Mouse (Mus musculus): ENCODE results near the gene Itpripl2. TPM values are rescaled to one million over a fixed set of nuclear protein-coding genes. Genes with fewer than 3 reads are reported as not detected.

Itpripl2 gene
- total RNA-seq, 2 experiments from 2014 or later = 3.1 to 3.8 TPM

DNA sequence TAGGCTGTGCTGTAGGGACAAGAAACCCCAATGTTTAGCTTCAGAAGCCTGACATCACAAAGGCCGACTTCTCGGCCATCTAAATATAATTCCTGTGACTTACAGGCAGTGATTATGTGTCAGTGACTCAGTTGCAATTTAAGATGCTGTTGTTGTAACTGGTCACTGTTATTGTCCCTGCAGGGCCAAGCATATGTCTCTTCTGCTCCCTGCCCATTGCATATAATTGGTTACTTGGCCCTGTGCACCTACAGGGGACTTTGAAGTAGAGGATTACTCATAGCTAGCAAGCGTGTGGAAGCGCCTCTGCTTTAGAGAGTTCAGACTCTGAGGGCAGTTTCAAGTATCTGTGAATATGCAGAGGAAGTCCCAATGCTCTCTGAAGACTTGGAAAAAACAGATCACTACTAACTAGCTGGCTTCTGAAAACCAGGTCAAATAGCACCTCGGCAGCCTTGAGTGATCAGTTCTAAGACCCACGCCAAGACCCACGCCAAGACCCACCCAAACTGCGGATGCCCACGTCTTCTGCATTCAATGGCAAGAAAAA lies 11.5 kb downstream of the Itpripl2 start:
- no peak for TF ChIP-seq CTCF (conservative IDR thresholded peaks at IDR 0.05)
- no peak overlapping the region for H3K4me3 ChIP-seq
- no peak for DNase-seq (ENCODE audit: low spot score in 2 of 2)
- H3K27ac ChIP-seq = no peak overlapping the region

- no peak overlapping the region for H3K4me3 ChIP-seq
- no peak for TF ChIP-seq CTCF (conservative IDR thresholded peaks at IDR 0.05)
- DNase-seq (ENCODE audit: low spot score in 2 of 2) = no peak
- H3K27ac ChIP-seq = peak overlapping the region; percentile 37; the same call in 1 of the 2 replicates
Observed at GRCm38 (mm10) chr7:118478835-118479312, 12.9 kb downstream of the Itpripl2 start.

DNA sequence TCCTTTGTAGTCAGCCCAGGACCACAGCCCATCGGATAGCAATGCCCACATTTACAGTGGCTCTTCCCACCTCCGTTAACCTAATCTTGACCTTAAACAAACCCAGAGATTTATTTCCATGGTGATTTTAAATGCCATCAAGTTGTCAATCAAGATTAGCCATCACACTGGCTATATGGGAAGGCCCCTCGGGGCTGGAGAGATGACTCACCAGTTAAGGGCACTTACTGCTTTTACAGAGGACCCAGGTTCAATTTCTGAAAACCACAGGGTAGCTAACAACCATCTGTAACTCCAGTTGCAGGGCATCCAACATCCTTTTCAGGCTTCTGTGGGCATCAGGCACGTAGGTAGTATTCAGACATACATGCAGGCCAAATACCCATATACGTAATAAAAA lies 15.3 kb downstream of the Itpripl2 start:
- Histone ChIP-seq H3K4me3 (no peak overlapping the region), H3K27ac (no peak overlapping the region)
- no peak for DNase-seq (ENCODE audit: low spot score in 2 of 2)
- TF ChIP-seq CTCF (conservative IDR thresholded peaks at IDR 0.05) = no peak

DNA sequence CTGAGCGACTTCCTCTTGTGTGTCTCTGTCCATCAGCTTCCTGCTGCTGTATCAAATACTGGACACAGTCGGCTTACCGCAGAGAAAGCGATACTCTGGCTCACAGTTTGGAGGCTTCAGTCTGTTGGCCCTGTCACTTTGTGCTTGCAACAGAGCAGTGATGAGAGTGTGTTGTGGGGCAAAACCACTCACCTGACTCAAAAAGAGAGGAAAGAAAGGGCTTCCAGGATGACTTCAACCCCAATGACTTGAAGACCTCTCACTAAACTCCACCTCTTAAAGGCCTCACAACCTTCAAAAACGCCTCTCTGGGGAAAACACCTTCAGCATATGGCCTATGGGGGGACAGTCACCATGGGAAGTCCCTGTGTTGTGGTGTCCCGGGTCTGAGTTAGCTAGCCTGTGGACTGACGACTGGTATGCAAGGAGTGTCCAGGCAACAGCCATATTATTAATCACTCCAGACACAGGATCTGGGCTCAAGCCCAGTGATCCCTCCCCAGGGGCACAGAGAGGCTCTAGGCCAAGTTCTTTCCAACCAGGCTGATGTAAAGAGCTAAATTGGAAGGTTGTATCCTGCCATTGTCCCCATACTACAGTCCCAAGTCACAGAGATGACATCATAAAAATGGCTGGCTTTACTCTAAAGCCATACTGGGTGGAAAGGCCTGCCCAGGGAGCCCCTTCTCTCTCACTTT lies 16.6 kb downstream of the Itpripl2 start:
- DNase-seq (ENCODE audit: low spot score in 2 of 2) = no peak
- no peak for TF ChIP-seq CTCF (conservative IDR thresholded peaks at IDR 0.05)
- H3K27ac ChIP-seq = no peak overlapping the region
- no peak overlapping the region for H3K4me3 ChIP-seq

DNA sequence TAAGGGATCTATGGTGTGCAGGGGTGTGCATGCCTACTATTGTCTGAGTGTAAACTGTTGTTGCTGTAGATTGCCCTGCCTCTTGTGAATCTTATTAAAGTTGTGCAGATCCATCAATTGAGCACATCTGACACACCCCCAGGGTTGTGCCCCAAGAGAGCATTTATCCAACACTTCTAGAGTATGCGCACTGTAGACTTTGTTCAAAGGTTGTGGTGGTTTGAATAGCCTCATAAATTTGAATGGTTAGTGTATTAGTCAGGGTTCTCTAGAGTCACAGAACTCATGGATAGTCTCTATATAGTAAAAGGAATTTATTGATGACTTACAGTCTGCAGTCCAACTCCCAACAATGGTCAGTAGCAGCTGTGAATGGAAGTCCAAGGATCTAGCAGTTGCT lies 18.9 kb downstream of the Itpripl2 start:
- DNase-seq (ENCODE audit: low spot score in 2 of 2) = no peak
- H3K4me3 ChIP-seq = no peak overlapping the region
- no peak for TF ChIP-seq CTCF (conservative IDR thresholded peaks at IDR 0.05)

GRCm38 (mm10) chr7:118468060-118468459 lies 23.7 kb downstream of the Itpripl2 start:
- H3K27ac ChIP-seq = no peak overlapping the region
- H3K4me3 ChIP-seq = no peak overlapping the region
- TF ChIP-seq CTCF (conservative IDR thresholded peaks at IDR 0.05) = no peak
- no peak for DNase-seq (ENCODE audit: low spot score in 2 of 2)

More for the DNA sequence above, 18.9 kb downstream of the Itpripl2 start:
- no peak overlapping the region for H3K27ac ChIP-seq

DNA sequence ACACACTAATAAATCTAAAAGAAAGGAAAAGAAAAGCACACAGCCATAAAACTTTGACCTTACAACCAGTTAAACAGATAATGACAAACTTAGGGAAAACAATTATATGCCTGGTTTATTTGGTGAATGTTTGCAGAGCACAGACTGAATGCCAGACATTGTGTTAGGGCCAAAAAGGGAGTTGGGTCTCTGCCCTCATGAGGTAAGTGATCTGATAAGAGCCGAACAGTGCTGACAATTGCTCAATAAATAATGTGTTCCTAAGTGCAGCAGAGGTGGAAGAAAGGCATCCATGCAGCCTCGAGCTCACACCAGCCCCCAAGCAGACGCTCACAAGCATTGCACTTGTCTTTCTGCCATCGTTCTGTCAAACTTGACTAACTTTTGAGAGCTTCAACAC lies 27.3 kb downstream of the Itpripl2 start:
- DNase-seq (ENCODE audit: low spot score in 2 of 2) = no peak
- Histone ChIP-seq H3K4me3 (no peak overlapping the region), H3K27ac (no peak overlapping the region)
- no peak for TF ChIP-seq CTCF (conservative IDR thresholded peaks at IDR 0.05)

GRCm38 (mm10) chr7:118462818-118463762 lies 28.7 kb downstream of the Itpripl2 start:
- no peak for TF ChIP-seq CTCF (conservative IDR thresholded peaks at IDR 0.05)
- H3K4me3 ChIP-seq = no peak overlapping the region
- H3K27ac ChIP-seq = no peak overlapping the region
- no peak for DNase-seq (ENCODE audit: low spot score in 2 of 2)

- Histone ChIP-seq H3K27ac (0 out of 2 replicates have a peak overlapping the region, but pooled peaks have one; percentile 5), H3K4me3 (no peak overlapping the region)
- no peak for DNase-seq (ENCODE audit: low spot score in 2 of 2)
- no peak for TF ChIP-seq CTCF (conservative IDR thresholded peaks at IDR 0.05)
Observed at GRCm38 (mm10) chr7:118461400-118462136, 30.2 kb downstream of the Itpripl2 start.

DNA sequence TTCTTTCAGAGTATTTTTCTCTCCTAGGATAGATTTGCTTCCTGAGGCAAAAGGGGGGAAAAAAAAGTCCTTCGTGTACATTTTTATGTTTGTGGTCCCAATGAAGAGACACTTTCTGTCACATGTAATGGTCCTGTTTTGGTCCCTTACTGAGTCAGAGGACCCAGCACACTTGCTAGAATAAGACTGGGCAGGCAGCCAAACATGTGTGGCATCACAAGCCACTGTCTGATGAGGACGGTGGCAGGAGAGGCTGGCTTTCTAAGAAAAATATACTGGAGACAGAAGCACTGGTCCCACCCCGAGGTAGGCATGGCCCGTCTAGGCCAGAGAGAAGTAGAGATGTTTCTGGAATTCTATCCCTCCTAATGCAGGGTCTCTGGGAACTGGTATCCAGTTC lies 38.1 kb downstream of the Itpripl2 start:
- DNase-seq (ENCODE audit: low spot score in 2 of 2) = no peak
- H3K27ac ChIP-seq = no peak overlapping the region
- no peak overlapping the region for H3K4me3 ChIP-seq
- no peak for TF ChIP-seq CTCF (conservative IDR thresholded peaks at IDR 0.05)

- H3K4me3 ChIP-seq = no peak overlapping the region
- H3K27ac ChIP-seq = no peak overlapping the region
- no peak for TF ChIP-seq CTCF (conservative IDR thresholded peaks at IDR 0.05)
- no peak for DNase-seq (ENCODE audit: low spot score in 2 of 2)
Observed at GRCm38 (mm10) chr7:118452940-118453339, 38.8 kb downstream of the Itpripl2 start.

Data from layer of hippocampus, adult 2 months (tissue).